ENCODE assay signal across 8 mouse cellular contexts in genomic region chr11:52360471-52361277, GRCm38 (mm10). TPM values are rescaled to one million over a fixed set of nuclear protein-coding genes. Genes with fewer than 3 reads are reported as not detected.
DNase-seq lines count a peak whose midpoint lies in the region; ATAC-seq and TF ChIP-seq lines count a peak whose summit lies in the region.

Gene Vdac1, plus strand, starts transcription at chr11:52360860.

- peak within 1 kb of the TSS; percentile 100 for H3K4me3 ChIP-seq in gastrocnemius, adult 2 months
- H3K4me3 ChIP-seq in hindbrain, embryonic 16.5 days (ENCODE audit: low read length) = peak within 1 kb of the TSS; percentile 72

- H3K27ac ChIP-seq in gastrocnemius, adult 2 months = peak within 1 kb of the TSS; percentile 99
- H3K27ac ChIP-seq in hindbrain, embryonic 16.5 days (ENCODE audit: low read depth, low read length) = peak within 1 kb of the TSS; percentile 96

- H3K36me3 ChIP-seq in hindbrain, embryonic 16.5 days (ENCODE audit: control insufficient read depth, insufficient read depth, low read length) = no peaks in the 10 kb centered on the region

- ATAC-seq in activated CD4-positive, CD25-positive, alpha-beta regulatory T cell, adult 4 months = peak; percentile 73
- peak; percentile 85 for ATAC-seq in common myeloid progenitor, adult 5-6 weeks (replicated peaks; ENCODE audit: low read depth, poor library complexity, severe bottlenecking)
- peak; percentile 96 for ATAC-seq in hindbrain, embryonic 16.5 days

- H3K4me2 ChIP-seq in hindbrain, embryonic 16.5 days (ENCODE audit: low read length) = peak within 1 kb of the TSS; percentile 72

- peak; percentile 96 for DNase-seq in gastrocnemius, adult 2 months
- peak; percentile 80 to 89 for DNase-seq in left cerebral cortex, adult 18-20 months (ENCODE audit: low spot score in 2 of 2)
- DNase-seq in lung, postnatal 4 days = peak; percentile 92 to 93
- peak; percentile 93 for DNase-seq in retina, postnatal 1 day
- DNase-seq in urinary bladder, adult 18-20 months (ENCODE audit: low spot score in 2 of 2) = peak; percentile 78 to 87

- peaks cover 31% of the 10 kb centered on the region for H3K4me1 ChIP-seq in hindbrain, embryonic 16.5 days (ENCODE audit: control insufficient read depth, insufficient read depth, low read depth, low read length)

- no peak for TF ChIP-seq CTCF in gastrocnemius, adult 2 months (IDR thresholded peaks at IDR 0.05)

- under 1% methylated on average over 81 of the region's 84 CpGs for WGBS in hindbrain, embryonic 16.5 days

- intact Hi-C loops in gastrocnemius, adult 2 months (cut with DNase I) = no loop called here

- peak within 1 kb of the TSS; percentile 82 for H3K9ac ChIP-seq in hindbrain, embryonic 16.5 days (ENCODE audit: low read depth, low read length)

- H3K27me3 ChIP-seq in hindbrain, embryonic 16.5 days (replicated peaks; ENCODE audit: control insufficient read depth, insufficient read depth, low read length) = no peaks in the 10 kb centered on the region

- no peaks in the 10 kb centered on the region for H3K9me3 ChIP-seq in hindbrain, embryonic 16.5 days (ENCODE audit: control insufficient read depth, low read length)

RNA-seq across cellular contexts. Expression of gene Vdac1, which starts in this region (rescaled TPM):
- 10 to 100 TPM; 90.3 to 94.9 TPM for polyA plus RNA-seq in activated CD4-positive, CD25-positive, alpha-beta regulatory T cell, adult 4 months (2017; shearing (Covaris generic))
- 230 and 274 TPM in 2 replicates for total RNA-seq in common myeloid progenitor, adult 5-6 weeks (2017)
- total RNA-seq in gastrocnemius, adult 2 months (2021) = 1,000 to 10,000 TPM; 1,359 to 1,549 TPM
- 411 and 440 TPM in 2 replicates for polyA plus RNA-seq in hindbrain, embryonic 16.5 days (2015; fragmentation: Nextera tagmentation; extraction: Ambion mirVana)
- 100 to 1,000 TPM; 560 to 576 TPM for total RNA-seq in left cerebral cortex, adult 18-20 months (2021)

Comparison
In these comparisons a context has a peak if more than half of its experiments do, and no peak if none do; other contexts are left out.
1. Peak in every context shown above with its lines: DNase-seq, ATAC-seq, H3K4me3 ChIP-seq and H3K27ac ChIP-seq.